Mouse (Mus musculus): ENCODE results near the gene Tsku.

Tsku gene

GRCm38 (mm10) chr7:98359951-98360620 is 1.0 kb downstream of the Tsku start:
- in situ Hi-C loops (cut with MboI, MseI), result loop anchor here (5.0 kb wide), 1 partner anchor 72 kb away; no protein-coding TSS in a partner anchor

DNA sequence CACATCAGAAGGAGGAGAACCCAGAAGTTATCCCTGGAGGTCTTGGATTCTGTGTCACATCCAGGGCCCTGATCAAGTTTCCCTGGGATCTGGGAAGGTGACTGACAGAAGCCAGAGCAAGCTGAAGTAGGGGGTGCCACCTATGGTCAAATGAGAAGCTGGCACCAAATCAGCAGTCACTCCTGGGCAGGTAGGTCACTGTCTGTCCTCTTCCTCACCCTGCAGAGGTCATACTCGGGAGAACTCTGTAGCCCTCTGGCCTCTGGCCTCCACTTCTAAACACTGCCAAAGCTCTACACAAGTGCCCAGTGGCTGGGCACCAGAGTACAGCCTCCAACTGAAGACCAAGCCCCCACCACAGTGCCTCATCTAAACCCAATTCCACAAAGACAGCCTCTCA is 3.1 kb downstream of the Tsku start:
- in situ Hi-C loops (cut with MboI, MseI), result loop anchor here (5.0 kb wide), 1 partner anchor 74 kb away; no protein-coding TSS in a partner anchor

DNA sequence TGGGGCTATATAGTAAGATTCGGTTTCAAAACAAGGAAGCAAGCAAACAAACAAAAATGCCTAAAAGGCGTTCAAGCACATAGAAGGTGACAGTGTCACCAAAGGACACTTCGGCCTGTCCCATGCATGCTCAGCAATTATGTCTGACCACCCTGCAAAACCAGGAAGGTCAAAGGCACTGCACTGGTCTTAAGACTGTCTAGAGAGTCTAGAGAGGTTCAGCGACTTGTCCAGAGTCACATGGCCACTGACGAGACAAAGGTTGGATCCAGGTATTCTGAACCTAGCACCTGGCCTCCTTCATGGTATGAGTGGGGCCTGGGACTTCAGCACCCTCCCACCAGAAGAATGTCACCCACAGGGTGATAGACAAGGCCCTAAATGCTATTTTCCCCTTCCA is 3.8 kb downstream of the Tsku start:
- in situ Hi-C loops (cut with MboI, MseI), result loop anchor here (5.0 kb wide), 1 partner anchor 75 kb away; no protein-coding TSS in a partner anchor

DNA sequence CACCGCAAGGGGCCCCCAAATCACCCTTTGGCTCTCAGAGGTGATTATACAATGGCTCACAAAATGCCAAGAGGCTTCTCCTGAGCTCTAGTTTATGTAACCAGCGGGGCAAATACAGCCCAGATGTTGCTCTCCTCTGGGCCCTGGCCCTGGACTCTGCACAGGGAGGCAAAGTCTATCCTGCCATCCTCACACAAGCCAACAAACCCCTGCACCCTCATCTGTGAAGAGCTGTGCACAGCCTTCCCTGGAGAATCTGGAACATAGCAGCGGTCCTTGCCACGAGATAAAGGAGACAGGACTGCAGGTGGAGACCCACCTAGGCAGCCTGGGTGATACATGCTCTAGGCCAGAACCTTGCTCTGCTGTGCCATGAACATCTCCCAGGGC is 6.2 kb downstream of the Tsku start:
- in situ Hi-C loops (cut with MboI, MseI), result loop anchor here (5.0 kb wide), 1 partner anchor 77 kb away; no protein-coding TSS in a partner anchor

DNA sequence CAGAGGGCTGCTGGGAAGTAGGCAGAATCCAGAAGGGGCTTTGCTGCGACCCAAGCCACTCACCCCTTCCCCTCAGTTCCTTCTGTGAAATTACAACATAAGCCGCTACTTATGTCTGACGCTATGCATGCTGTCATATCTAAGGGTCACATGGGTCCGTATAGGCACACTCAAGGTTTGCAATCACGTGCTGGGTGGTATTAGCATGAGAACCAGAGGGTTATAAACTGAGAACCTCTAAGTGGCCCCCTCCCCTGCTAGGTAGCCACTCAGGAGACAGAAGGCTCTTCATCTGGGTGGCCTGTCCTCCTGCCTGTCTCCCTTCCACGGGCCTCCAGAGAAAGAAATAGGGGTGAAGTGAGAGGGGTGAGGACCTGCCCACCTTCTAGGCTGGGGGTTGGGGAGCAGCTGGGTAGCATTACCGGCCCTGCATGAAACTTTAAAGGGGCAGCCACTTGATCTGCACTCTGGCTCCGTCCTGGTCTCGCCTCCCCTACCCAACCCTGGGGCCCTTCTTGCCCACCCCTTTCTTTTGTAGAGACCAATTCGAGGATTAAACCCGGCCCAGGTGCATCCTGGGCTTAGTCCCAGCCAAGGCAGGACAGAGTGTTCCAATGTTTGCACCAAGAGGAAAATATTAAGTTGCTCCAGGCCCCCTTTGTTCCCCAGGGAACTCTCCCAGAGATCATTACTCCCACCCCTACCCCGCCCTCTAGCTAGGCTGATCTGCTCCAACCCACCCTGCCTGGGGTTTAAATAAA is 6.8 kb downstream of the Tsku start:
- in situ Hi-C loops (cut with MboI, MseI), result no loop called here

DNA sequence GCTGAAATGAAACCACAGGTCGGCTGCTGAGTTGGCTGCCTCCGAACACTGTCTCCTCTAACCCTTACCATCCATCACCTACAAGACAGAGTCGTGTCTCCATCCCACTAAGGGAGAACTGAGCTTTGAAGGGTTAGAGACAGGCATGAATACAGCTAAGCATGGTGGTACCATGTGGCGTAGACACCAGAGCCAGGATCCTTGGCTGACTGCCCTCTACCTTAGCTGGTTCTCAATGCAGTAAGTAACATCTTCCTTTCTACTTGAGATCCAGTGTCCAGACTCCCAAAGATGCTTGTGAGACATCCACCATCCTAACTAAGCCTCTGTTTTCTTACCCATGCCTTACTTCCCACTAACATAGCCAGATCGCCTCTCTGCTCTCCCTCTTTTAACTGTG is 7.5 kb downstream of the Tsku start:
- in situ Hi-C loops (cut with MboI, MseI), result no loop called here

GRCm38 (mm10) chr7:98351523-98351922 is 9.6 kb downstream of the Tsku start:
- in situ Hi-C loops (cut with MboI, MseI), result no loop called here

DNA sequence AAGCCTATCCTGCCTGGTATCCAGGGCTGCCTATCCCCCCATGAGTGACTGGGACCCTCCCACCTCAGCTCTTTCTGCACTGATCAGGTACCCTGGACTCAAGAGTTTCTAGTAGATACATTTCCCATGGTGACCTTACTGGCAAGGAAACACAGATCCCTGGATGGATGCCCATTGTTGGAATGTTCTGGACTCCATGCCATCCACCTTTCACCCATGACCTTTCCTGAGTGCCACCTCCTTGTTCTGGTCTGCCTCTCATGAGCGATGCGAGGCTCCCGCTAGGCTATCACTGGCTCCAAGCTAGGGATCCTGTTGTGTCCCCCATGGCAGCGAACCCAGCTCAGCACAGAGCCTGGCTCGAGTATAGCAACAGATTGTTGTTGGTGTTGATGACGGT is 11.3 kb downstream of the Tsku start:
- in situ Hi-C loops (cut with MboI, MseI), result no loop called here

- in situ Hi-C loops (cut with MboI, MseI), result no loop called here
Observed at GRCm38 (mm10) chr7:98349096-98349495, 12.0 kb downstream of the Tsku start.

- in situ Hi-C loops (cut with MboI, MseI), result no loop called here
Observed at GRCm38 (mm10) chr7:98348043-98348442, 13.1 kb downstream of the Tsku start.

DNA sequence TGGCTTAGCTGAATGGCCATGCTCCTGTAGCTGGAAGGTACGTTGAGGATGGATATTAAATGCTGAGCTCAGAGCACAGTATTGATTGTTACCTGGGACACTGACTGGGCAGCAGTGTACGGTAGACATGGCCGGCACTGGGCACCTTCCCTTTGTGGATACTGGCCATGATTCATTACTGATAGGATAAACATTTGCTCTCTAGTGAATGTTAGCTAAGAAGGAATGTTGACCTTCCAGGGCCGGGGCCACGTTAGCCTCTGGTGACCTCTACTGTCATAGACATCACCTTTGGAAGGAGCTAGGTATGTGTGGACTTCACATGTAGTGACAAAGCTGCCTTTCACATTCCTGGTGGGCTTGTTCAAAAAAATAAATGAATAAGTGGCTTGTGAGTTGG is 13.7 kb downstream of the Tsku start:
- in situ Hi-C loops (cut with MboI, MseI), result no loop called here

- in situ Hi-C loops (cut with MboI, MseI), result no loop called here
Observed at GRCm38 (mm10) chr7:98345036-98345435, 16.1 kb downstream of the Tsku start.

DNA sequence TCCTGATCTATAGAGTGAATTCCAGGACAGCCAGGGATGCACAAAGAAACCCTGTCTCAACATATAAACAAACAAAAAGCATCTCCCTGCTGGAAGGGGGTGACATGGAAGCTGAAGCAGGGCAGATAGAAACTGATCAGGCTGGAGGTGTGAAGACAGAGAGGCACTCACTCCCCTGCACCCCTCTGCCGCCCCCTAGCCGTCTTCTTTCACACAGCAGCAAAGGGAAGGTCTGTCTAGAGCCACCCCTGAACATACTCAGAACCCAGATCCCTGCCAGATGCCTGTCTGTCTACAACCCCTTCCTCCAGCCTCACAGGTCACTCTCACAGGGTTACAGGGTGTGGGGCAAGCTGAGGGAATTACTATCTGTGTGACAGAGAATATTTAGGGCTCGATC is 16.8 kb downstream of the Tsku start:
- in situ Hi-C loops (cut with MboI, MseI), result no loop called here

DNA sequence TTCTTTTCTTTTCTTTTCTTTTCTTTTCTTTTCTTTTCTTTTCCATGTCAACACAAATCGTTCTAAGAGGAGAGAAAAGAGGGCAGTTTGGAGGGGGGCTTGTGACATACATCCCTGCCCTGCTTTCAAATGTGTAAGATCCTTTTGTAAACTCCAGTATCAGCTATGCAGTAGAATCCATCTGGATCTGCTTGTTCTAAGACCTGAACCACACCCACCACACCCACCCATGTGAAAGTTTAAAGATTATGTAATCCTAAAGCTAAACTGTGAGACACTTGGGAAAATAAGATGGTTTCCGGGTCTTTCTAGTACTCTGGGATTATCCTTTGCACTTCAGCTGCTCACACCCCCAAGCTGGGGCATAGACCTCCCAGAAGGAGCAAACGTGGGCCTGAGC is 18.9 kb downstream of the Tsku start:
- in situ Hi-C loops (cut with MboI, MseI), result no loop called here

DNA sequence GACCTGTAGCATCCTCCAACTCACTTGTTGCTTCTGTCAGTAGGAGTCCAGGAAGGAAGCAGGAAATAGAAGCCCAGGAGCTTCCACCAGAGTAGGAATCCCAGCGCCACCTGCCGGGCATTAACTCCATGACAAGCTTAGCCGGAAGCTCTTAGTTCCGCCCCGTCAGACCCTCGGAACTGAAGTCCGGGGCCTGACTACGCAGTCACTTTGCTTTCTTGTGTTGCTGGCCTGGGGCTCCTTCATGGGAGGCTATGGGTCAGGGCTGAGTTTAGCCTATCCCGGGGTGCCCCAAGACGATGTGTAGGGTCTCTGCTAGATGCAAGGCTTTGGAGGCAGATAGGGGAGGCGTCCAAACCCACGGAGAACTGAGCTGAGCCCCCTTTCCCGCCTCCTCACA is 19.7 kb downstream of the Tsku start:
- in situ Hi-C loops (cut with MboI, MseI), result no loop called here

- in situ Hi-C loops (cut with MboI, MseI), result no loop called here
Observed at GRCm38 (mm10) chr7:98340343-98340742, 20.8 kb downstream of the Tsku start.

DNA sequence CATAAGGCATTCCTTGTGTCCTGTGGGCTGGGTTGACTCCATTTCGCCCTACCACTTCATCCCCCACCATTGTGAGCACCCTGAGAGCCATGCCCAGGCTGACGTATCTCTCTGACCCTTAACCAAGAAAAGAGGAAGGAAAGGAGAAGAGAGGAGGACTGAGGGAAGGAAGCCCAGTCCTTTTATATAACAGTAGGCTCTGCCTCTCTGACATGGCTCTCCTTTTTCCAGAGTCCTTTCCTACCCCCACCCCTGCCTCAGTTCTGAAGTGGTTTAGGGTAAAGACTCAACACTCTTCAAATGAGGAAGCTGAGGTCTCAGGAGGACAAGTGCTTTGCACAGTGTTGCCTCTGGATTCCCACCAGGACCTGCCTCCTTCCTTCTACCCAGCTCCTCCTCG is 27.1 kb downstream of the Tsku start:
- in situ Hi-C loops (cut with MboI, MseI), result no loop called here

GRCm38 (mm10) chr7:98333507-98333906 is 27.6 kb downstream of the Tsku start:
- in situ Hi-C loops (cut with MboI, MseI), result no loop called here

DNA sequence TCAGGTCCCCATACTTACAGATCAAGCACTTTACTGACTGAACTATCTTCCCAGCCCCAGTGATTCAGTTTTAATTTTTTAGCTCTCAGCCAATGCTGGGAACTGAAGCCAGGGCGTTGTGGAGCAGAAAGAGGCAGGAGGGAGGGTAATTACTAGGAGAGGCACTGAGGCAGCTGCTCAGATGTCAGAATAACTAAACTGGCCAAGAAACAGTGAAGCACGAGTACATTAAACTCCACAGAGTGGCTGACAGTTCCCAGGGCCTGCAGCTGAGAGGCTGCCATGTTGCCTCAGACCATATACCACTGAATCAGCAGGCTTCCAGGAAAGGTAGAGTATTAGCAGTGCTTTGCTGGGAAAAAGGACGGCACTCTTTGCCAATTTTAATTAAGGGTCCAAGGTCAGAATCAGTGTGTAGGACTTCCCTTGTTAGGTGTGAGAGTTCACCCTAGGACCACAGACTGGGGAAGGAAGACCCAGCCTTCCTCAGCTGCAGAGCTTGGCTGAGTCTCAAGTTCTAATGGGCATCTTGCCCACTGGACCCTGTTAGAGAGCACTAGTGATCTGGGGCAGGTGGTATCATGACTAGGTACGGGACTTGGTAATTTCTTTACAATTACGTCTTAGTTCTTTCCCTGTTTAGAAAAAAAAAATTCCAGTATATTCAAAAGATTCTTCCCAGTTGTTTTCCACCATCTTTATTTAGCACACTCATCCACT is 28.3 kb downstream of the Tsku start:
- in situ Hi-C loops (cut with MboI, MseI), result no loop called here

GRCm38 (mm10) chr7:98331932-98332331 is 29.2 kb downstream of the Tsku start:
- in situ Hi-C loops (cut with MboI, MseI), result no loop called here

DNA sequence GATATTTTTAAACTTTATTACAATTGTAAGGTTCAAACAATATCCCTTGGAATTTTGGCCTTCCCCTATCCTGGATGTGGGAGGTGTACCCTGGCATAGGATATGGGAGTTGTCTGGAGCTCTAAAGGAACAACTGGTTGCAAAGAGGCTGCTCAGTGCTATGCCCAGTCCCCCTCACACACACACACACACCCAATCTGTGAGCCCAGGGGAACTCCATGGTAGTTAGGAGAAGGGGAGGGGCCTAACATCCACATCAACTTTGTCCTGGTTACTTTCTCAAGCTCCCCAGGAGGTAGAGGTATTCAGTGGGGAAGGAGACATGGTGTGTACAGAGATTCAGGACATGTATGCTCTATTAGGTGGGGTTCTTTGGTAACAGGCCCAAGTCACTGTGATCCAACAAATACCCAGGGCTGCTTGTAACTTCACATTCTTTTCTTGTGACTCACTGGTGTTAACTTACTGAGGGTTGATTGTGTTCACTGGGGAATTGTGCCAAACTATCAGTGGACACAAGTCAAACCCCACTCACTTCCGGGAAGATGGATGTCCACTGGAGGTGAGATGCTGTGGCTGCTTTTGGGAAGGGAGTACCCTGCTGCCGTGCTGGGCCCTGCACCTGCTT is 30.6 kb downstream of the Tsku start:
- in situ Hi-C loops (cut with MboI, MseI), result no loop called here
